Mouse (Mus musculus) thymus, postnatal 14 days (tissue): ENCODE results near the gene Alg2.

Experiments
- DNase-seq: peaks from one replicate; pipeline ENCODE4 v3.0.0; 2021

Alg2 gene

GRCm38 (mm10) chr4:47473968-47474729 lies at the start of gene Alg2, which contains the start of gene Sec61b:
TSS of gene Alg2 (minus strand) at chr4:47474333.
TSS of gene Sec61b (plus strand) at chr4:47474658.
- peak; percentile 98 for DNase-seq

DNA sequence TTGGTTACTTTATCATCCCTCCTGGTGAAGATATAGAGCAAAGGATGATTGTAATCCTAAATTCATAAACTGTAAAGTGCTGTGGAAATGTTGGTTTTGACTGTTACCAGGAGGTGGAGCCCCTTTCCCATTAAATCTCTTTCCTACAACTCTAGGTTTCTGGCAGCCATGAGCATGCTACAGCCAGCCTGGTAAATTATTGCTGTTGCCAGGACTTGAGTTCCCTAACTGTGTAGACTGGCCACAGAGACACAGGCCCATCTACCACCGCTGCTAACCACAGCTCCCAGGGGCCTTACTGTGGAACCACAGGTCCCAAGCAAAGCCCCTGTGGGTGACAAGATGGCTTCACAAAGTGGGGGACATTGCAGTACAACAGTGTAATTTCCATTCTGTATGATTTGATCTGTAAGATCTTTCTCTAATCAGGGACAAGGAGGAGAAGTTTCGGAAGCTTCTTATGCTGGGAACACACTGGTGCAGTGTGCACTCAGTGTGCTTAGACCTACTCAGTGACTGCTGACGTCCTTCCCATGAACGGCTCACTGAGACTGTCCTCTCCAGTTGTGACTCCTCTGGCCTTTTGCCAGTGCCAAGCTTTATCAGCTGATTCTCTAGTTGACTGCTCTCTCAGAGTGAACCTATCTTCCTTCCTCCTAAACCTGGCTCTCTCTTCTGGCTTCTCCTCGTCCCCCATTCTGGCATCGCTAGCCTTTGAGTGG lies 47.9 kb upstream of the Alg2 start:
- DNase-seq: no peak

DNA sequence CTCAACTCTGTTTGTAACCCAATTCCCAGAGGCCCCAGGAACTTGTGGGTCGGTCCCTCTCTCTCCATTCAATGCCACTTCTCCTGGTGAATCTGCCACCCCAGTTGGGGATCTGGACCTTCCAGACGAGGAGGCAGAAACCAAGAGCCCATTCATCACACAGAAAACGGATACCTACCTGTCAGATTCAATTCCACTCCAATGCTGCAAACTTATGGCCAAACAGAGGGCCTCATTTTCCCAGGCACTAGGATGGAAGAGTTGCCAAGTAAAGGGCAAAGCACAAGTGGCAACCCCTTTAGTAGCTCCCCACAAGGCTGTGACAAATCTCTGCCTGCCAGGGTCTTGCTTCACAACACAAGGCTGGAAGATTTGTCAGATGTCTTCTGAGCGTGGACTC lies 45.9 kb upstream of the Alg2 start:
- no peak for DNase-seq

DNA sequence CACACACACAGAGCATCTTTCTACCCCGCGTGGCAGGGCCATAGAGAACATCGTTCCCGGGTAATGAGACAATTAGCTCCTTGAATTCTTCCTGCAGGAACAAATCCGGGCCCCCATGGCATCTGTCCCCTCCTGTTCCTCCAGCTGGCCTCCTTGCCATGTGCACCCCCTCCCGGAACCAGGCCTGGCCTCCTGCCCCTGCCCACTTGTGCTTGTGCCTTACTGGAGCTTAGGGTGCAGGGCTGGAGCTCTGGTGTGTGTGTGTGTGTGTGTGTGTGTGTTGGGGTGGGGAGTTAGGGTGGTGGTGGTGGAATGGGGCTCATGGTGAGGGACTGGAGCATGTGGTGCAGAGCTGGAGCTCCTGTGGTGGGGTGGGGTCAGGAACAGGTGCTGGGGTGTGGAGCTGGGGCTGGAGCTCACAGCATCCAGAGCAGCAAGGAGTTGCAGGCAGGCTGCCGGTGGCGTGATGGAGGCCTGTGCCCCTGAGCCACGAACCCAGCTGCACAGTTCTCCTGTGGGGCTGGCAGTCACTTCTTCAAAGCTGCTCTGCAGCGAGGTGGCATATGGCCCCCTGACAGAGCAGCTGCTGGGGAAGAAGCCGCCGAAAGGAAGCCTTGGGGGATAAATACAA lies 44.5 kb upstream of the Alg2 start:
- peak; percentile 47 for DNase-seq

DNA sequence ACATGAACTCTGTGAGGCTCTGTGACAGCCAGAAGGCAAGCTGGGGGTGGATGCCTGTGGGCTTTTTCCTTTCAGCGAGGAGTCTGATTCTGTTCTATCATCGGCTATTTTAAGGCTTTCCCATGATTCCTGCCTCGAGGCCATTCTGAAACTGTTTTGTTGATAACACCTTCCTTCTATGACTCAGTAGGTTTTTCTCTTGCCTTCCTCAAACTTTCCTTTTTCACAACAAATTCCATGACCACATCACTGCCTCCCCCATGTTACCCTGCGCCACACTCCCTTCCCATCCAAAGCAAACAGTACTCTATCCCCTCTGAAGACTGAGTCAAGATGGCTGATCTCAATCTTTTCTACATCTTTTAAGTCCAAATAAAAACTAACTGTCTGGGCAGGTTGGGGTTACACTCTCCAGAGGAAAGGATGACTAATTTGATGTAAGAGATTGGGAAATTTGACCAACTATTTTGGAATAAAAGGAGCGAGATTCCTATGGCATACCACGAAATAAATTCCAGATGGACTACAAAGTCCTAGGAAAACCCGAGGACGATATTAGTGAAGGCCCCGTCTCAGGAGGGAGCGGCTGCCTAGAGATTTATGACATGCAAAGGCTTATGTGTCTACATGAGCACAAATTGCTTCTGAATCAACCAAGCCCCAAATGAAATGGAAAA lies 30.8 kb upstream of the Alg2 start:
- DNase-seq: no peak

GRCm38 (mm10) chr4:47503045-47503444 lies 28.9 kb upstream of the Alg2 start:
- no peak for DNase-seq

GRCm38 (mm10) chr4:47502546-47502971 lies 28.4 kb upstream of the Alg2 start:
- peak; percentile 48 for DNase-seq

DNA sequence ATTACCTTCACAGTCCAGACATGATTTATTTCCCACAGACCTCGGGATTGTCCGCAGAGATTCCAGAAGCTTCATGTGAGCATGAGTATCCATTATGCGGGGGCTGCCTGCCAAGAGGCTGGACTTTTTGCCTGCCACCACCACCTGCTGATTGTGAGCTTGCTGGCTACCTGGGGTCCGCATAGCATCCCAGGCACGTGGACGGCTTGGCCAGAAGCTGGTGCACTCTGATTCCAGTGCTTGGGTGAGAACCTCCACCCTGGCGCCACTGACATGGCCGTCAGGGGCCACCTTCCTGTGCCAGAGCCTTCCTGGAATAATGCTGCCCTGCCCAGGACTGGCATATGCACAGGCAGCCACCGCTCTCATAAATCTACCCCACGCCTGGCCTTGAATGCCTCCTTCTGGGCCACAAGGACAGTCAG lies 25.0 kb upstream of the Alg2 start:
- DNase-seq: no peak

GRCm38 (mm10) chr4:47497811-47498385 lies 23.8 kb upstream of the Alg2 start:
- no peak for DNase-seq

DNA sequence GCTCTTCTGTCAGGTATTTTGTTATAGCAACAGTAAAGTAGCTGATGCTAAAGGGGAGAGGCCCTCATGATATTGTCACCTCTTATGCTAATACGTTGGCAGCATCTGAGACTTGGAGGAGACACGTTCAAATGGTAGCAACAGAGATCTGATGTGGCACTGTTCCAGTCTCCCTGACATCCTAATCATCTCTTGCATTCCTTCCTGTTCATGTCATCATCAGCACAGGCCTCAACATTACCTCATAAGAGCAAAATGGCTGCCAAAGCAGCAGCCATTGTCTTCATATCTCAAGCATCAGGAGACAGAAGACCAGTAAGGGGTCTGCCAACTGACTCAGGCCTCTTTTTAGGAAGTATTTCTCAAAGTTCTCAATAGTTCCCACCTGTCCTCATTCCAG lies 20.6 kb upstream of the Alg2 start:
- DNase-seq: no peak

DNA sequence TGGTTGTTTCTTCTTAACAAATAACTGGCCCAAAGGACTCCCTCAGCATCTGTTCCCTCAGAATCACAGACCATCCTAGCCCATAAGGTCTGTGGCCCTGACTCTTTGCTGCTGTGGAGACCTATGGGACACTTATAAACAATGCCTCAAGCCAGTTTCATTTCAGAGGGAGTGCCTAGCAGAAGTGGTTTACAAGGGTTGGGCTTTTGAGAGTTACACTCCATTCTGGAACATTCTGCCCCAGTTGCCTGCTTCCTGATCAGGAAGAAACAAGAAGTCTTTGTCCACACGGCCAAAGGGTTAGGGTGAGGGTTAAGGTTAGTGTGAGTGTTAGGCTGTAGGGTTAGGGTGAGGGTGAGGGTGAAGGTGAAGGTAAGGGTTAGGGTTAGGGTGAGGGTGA lies 20.0 kb upstream of the Alg2 start:
- no peak for DNase-seq

GRCm38 (mm10) chr4:47493456-47493855 lies 19.3 kb upstream of the Alg2 start:
- no peak for DNase-seq

DNA sequence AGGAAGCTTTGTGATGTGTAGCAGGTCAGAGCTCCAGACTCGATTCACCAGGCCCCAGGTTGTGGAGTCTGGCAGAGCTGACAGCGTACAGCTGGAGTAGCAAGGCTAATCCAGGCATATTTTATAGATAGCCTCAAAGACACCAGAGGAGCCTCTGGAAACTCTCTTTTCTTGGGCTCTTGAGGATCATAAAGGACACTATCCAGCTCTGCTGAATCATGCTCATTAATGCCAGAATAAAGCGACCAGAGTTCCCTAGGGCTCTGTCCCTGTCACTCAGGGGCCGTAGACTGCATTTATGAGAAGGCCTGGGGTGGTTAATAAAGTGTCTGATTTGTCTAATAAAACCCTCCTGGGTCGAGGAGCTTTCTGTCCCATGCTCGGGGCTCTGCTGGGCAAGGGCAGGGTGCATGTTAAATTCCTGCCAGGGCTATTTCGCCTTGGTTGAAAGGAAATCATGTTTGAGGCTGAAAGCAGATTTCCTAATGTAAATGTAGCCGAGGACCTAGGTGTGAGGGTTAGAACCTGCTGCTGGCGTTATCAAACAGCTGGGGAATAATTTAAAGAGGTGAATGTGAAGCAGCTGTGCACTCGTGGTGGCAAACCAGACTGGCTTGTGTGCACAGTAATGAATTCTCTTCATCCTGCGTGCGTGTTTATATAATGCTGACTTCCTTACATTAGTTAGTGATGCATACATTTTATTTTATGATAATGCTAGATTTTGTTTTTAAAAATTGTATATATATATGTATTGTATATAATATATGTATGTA lies 18.4 kb upstream of the Alg2 start:
- DNase-seq: no peak

GRCm38 (mm10) chr4:47491243-47491642 lies 17.1 kb upstream of the Alg2 start:
- no peak for DNase-seq

DNA sequence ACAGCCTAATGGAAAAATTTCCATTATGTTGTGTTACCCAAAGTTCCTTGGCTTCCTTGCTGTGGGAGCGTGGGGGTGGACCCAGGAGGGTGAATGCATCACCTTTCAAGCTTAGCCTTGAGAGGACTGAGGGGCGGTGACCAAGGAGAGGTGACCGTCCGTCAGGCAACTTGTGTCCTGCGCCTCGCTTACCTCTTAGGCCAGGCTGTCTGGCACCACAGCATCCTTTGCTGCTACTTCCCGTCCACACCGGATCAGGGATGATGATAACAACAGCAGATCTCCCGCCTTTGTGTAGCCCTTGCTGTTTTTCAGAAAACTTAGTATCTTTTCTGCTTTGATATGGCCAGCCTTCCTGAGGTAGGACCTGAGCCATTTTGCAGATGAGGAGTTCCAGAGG lies 6.4 kb upstream of the Alg2 start:
- DNase-seq: no peak

DNA sequence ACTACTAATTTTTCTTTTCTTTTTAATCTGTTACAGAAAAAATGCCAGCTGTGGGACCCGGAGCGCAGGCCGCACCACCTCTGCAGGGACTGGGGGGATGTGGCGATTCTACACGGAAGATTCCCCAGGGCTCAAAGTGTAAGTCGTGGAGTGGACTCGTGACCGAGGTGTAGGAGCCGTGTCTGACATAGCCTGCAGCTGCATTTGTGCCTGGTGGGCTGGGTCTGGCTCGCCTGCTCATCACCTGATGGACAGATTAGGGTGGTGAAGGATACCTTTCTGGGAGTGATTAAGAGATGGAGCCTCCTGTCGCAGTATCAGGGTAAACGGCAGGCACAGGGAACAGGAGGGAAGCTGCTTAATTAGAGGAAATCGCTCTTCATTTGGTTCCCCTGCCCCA lies 6.0 kb upstream of the Alg2 start:
- no peak for DNase-seq

GRCm38 (mm10) chr4:47477539-47477938 lies 3.4 kb upstream of the Alg2 start:
- no peak for DNase-seq

DNA sequence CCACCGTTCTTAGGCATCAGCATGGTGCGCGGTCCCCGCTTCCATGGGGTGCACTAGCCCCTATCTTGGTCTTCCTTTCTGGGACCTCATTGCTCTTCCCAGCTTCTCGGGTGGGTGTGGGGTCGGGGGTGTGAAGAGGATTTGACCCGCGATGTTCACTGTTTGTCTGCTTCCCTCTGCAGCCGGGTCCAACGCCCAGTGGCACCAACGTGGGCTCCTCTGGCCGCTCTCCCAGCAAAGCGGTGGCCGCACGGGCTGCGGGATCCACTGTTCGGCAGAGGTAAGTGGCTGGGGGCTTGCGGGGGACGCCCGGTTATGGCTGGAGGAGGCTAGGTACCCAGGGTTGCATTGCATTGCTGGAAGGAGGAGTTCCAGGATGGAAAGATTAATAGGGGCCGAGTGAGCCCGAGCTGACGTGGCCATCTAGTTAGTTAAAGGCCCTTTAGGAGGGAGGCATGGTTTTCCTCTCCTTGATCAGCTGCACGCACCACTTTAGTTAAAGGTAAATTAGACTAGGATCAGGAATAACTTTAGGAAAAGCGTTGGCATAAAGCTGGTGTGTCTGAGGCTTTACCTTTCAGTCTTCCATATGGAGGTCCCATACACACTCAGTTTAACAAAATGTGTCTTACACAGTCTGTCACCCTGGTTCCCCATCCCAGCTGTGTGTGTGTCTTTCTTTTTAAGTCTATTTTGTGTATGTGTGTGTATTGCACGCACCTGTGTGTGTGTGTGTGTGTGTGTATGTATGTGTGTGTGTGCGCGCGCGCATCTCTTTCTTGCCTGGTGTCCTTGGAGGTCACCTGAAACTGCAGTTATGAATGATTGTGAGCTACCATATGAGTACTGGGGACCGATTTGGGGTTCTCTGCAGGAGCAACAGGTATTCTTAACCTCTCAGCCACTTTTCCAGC lies 854 bp upstream of the Alg2 start:
- peak; percentile 27 for DNase-seq

- no peak for DNase-seq
These were observed 556 bp downstream of the Alg2 start for GRCm38 (mm10) chr4:47473586-47473967.

DNA sequence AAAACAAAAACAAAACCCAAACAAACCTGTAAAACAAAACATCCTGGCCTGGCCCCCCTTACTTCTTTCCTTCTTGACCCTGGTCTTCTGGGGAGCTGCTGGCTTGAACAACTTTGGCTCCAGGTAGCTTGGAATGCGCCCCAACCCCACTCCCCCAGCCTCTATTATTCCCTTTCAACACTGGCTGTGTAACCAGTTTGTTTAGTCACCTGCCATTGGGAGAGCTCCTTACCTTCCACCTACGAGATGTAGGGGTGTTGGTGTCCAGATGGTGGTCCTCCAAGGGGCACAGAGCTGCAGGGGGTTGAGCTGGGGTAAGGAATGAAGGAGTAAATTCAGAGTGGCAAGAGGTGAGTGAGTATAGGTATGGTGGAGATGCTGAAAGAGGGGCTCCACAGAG lies 6.9 kb downstream of the Alg2 start:
- DNase-seq: no peak
